Mouse (Mus musculus): Measurements from ENCODE around the gene Msl1.

The Msl1 gene

DNA sequence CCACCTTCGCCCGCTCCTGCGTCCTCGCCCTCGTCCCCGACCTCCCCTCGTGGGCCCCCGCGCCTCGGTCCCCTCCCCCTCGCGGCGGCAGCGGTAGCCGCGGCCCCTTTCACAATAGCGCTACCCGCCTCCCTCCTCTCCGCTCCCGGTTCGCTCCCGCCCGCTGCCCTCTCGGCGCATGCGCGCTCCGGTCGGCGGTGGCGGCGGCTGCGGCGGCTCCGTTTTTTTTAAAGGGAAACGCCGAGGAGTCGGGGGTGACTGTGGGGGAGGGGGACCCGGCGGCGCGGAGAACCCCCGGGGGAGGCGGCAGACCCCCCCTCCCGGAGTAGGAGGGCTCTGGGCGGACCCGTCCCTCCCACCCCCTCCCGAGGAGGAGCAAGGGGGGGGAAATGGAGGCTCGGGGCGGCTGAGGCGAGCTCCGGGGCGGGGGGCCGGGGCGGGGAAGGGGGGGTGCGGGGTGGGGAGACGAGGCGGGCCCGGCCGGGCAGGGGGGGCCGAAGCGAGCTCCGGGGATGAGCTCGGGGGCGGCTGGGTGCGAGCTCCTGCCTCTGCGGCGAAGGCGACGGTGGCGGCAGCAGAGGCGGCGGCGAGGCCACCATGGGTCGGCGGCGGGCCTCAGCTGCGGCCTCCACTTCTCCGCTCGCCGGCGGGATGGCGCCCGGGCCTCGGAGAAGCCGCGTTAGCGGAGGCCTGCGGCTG, at the start of gene Msl1:
TSS of gene Msl1 (plus strand) at position 502 of the 699 bp plus-strand sequence.
- DNase-seq, result peak; percentile 88 to 94

- peak in 1 of 2 experiments; percentile 37 for DNase-seq
Observed at GRCm38 (mm10) chr11:98745932-98746853, 49.1 kb upstream of the Msl1 start.

GRCm38 (mm10) chr11:98746855-98747693, 48.2 kb upstream of the Msl1 start:
- DNase-seq, result peak; percentile 92 to 94

GRCm38 (mm10) chr11:98747804-98748505, 47.4 kb upstream of the Msl1 start:
- peak; percentile 54 to 61 for DNase-seq

GRCm38 (mm10) chr11:98748506-98749416, 46.6 kb upstream of the Msl1 start:
- DNase-seq, result peak; percentile 45 to 53

- peak; percentile 48 to 61 for DNase-seq
Observed at GRCm38 (mm10) chr11:98749716-98750115, 45.6 kb upstream of the Msl1 start.

- peak; percentile 78 to 85 for DNase-seq
Observed at GRCm38 (mm10) chr11:98750351-98751201, 44.7 kb upstream of the Msl1 start.

DNA sequence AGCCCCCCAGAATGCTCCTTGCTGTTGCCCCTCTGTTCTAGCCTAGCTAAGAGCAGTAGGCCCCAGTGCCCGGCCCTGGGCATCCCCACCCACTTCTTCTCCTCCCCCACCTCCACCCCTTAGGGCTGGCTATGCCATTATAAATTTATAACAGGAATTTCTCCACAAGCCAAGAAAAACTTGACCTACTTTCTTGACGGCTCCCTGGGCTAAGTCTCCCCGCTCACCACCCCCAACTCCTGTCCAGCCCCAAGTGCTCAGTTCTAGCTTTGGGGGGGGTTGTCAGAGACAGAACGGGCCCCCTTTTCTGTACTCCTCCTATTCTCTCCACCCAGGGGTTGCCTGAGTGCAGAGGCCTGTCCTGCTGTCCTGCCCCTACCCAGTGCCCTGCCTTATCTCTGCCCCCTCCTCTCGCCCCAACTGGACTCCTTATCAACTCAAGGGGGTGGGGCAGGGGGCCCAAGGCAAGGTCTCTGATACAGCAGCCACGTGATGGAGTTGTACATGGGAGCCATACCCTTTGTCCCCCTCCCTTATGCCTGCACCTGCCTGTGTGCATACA, 44.0 kb upstream of the Msl1 start:
- DNase-seq, result peak; percentile 39 to 43

- DNase-seq, result peak in 1 of 2 experiments; percentile 29
Observed at GRCm38 (mm10) chr11:98752562-98753140, 42.7 kb upstream of the Msl1 start.

GRCm38 (mm10) chr11:98753264-98753663, 42.1 kb upstream of the Msl1 start:
- DNase-seq, result no peak

GRCm38 (mm10) chr11:98754151-98754620, 41.1 kb upstream of the Msl1 start:
- DNase-seq, result peak; percentile 41 to 50

DNA sequence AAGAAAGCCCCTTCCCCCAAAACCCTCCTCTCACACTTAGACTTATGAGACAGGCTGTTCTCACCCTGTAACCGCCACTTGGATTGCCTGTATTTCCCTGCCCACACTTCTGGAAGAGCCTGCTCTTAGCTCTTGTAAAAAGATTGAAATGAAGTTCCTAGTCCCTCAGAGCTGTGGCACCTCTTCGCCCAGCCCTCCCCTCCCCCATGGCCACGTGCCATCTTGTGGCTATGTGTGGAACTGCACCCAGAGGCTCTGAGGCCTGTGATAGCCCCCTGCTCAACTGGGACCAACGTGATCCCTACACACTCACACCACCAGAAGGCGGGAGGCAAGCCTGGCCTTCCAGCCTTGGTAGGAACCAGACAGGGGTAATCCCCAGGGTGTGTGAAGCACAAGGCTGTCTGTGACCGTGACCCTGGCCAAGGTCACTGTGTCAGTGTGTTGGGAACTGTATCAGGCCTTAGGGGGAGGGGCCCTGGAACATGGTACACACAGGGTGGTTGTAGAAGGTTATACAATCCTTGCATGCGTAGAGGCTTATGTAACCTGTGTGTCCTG, 40.6 kb upstream of the Msl1 start:
- DNase-seq, result peak; percentile 70 to 78

DNA sequence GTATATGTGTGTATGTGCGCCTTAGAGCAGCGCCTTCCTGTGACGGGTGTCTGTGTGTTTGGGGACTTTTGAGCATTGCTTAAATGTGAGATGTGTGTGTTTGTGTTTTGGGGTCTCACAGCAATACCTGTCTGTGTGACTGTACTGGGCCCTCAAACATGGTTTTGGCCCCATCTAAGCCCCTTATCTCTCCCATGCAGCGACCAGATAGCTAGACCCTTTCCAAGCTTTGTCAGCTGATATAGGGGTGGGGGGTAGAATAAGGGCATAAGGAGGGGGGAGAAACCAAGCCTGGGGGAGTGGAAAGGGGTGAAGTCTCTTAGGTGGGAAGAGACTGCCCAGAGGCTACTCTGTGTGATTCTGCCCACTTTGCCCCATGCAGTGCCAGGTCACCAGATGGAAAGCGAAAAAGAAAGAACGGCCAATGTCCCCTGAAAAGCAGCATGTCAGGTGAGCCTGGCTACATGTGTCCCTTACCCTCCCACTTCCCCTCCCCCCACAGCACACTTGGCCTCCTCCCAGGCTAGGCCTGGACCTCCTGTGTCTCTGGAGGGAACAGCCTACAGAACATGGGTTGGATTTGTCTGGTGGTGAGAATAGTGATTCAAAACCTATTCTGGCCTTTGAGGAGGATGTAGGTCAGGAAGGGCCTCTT, 39.5 kb upstream of the Msl1 start:
- peak; percentile 45 to 55 for DNase-seq

DNA sequence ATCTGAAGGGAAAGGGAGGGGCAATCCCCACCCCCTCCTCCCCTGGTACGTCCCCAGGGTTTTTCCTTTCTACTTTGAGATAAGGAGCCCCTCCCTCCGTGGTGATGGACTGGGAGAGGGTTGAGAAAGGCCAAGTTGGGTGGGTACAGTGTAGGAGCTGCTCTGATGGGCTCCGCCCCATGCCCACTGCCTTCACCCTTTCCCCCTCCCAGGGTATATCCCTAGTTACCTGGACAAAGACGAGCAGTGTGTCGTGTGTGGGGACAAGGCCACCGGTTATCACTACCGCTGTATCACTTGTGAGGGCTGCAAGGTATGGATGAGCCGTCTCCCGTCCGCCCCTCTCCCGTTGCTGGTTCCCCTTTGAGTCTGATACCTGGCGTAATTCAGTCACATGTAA, 38.6 kb upstream of the Msl1 start:
- no peak for DNase-seq

GRCm38 (mm10) chr11:98761939-98762338, 33.4 kb upstream of the Msl1 start:
- no peak for DNase-seq

GRCm38 (mm10) chr11:98762756-98763501, 32.4 kb upstream of the Msl1 start:
- peak in 1 of 2 experiments; percentile 37 for DNase-seq

- no peak for DNase-seq
Observed at GRCm38 (mm10) chr11:98763502-98763861, 31.8 kb upstream of the Msl1 start.

DNA sequence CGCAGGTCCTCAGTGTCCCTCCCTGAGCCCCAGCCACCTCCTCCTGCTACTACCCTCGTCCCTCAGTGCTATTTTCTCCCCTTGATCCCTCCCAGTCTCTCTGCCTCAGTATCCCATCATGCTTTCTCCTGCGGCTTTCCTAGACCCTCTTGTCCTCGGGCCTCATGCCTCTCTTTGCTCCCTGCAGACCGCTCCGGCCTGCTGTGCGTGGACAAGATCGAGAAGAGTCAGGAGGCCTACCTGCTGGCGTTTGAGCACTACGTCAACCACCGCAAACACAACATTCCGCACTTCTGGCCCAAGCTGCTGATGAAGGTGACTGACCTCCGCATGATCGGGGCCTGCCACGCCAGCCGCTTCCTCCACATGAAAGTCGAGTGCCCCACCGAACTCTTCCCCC, 31.2 kb upstream of the Msl1 start:
- no peak for DNase-seq
